Mouse (Mus musculus) hindbrain, embryonic 14.5 days (tissue): ENCODE measurements at regions not wholly inside any gene's neighbourhood (a gene's known extent, or its start where the extent isn't known, plus 50 kb on each side); places are given as distances from the start of the nearest gene placed in this dataset.

Experiments
- ATAC-seq: fragments of 200-750 bp; cut with Nextera tagmentation; 2 replicates; pipeline ENCODE4 v1.8.0; 2017; ENCODE audit warnings: moderate number of reproducible peaks, mild to moderate bottlenecking, moderate TSS enrichment, moderate library complexity; ENCODE audit not compliant: low FRiP score
- DNase-seq: peaks from one replicate; pipeline ENCODE4 v3.0.0-alpha.2; 2015; ENCODE audit warnings: low spot score
- H3K27ac ChIP-seq: fragments of 300-500 bp; sonication (generic); 2 replicates; pipeline ENCODE4 v1.5.1; 2014; ENCODE audit warnings: mild to moderate bottlenecking, moderate library complexity
- H3K27me3 ChIP-seq: fragments of 300-500 bp; sonication (generic); 2 replicates; pipeline ENCODE4 v1.6.1; 2014; ENCODE audit warnings: mild to moderate bottlenecking, low read length, mixed read lengths; ENCODE audit not compliant: control insufficient read depth, insufficient read depth
- H3K36me3 ChIP-seq: fragments of 300-500 bp; sonication (generic); replicated peaks from 2 replicates; pipeline ENCODE4 v1.6.1; 2014; ENCODE audit not compliant: control insufficient read depth, insufficient read depth
- H3K4me1 ChIP-seq: fragments of 300-500 bp; sonication (generic); replicated peaks from 2 replicates; pipeline ENCODE4 v1.6.1; 2014; ENCODE audit warnings: antibody characterized with exemption, low read length, mixed read lengths; ENCODE audit not compliant: control insufficient read depth, insufficient read depth
- H3K4me2 ChIP-seq: fragments of 300-500 bp; sonication (generic); replicated peaks from 2 replicates; pipeline ENCODE4 v1.6.1; 2014; ENCODE audit warnings: mild to moderate bottlenecking, moderate library complexity
- H3K4me3 ChIP-seq: fragments of 300-500 bp; sonication (generic); replicated peaks from 2 replicates; pipeline ENCODE4 v1.5.1; 2014; ENCODE audit warnings: mild to moderate bottlenecking, low read length
- H3K9ac ChIP-seq: fragments of 300-500 bp; sonication (generic); 2 replicates; pipeline ENCODE4 v1.6.1; 2014
- H3K9me3 ChIP-seq: fragments of 300-500 bp; sonication (generic); 2 replicates; pipeline ENCODE4 v1.6.1; 2016; ENCODE audit warnings: low read length; ENCODE audit not compliant: control insufficient read depth
- WGBS: fragments of 180-500 bp; shearing (Covaris S2); extraction: QIAGEN DNeasy Blood & Tissue Kit; methylation state at CpG from one replicate; pipeline ENCODE4 v1.1.7; 2014; 5-methylcytosine and 5-hydroxymethylcytosine counted together

DNA sequence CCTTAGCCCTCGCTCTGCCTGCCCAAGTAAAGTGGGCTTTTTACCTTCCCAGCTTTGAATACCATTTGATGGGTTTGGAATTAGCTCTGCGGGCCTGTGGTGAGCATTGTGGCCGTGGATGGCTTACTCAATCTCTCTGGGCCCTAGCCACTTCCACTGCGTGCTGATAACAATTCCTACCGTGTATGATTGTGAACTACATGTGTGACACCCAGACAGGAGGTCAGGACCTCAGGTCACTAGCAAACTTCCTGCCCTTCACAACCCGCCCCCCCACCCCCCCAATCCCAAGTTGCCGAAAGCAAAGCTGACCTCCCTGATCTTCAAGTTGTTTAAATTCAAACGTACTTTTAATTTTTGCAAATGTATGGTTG, 231.9 kb downstream of the 4933412E24Rik start:
- Histone ChIP-seq H3K36me3 (no peaks in the 10 kb centered on the region), H3K4me1 (peaks cover 18% of the 10 kb centered on the region), H3K9ac (0 out of 2 replicates have a peak overlapping the region, but pooled peaks have one; percentile 28), H3K27ac (no peak overlapping the region), H3K4me2 (peak overlapping the region; percentile 42; the same call in 1 of the 2 replicates), H3K4me3 (no peak overlapping the region), H3K9me3 (0 out of 2 replicates have a peak, but pooled peaks cover 8% of the 10 kb centered on the region), H3K27me3 (no peaks in the 10 kb centered on the region)
- WGBS, result 54% methylated on average over 8 of the region's 8 CpGs
- DNase-seq, result no peak
- no peak for ATAC-seq

DNA sequence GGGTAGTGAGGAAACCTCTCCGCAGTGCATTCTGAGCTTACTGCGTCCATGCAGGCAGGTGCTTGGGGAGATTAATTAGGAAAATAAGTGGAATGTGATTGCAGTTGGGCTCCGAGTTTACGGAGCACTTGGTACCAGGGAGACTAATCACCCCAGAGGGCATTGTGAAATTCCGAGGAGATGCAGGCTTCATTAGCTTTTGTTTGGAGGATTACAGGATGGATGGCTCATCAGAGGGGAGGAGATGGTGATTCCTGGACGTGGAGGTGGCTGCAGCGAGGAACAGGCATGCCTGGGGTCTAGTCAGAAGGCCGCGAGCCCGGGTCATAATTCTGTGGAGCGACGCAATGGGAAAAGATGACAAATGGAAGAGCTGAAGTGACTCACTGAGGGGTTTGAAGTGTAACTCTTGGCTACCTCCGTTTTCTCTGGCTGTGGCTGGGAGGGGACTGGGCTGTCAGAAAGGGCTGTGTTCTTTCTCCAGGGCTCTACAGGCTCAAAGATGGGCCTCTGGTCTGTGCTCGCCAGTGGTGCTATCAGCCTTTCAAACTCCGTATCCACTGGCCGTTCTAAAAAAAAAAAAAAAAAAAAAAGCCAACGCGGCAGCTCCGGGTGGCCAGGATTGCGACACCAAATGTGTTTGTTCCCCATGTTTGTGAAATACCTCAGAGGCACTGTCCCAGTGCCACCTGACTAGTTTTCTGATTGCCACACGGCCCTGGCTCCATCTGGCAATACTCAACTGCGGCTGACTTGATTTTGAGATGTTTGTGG, 232.4 kb downstream of the 4933412E24Rik start:
- DNase-seq, result peak; percentile 36
- Histone ChIP-seq H3K4me2 (peak overlapping the region; percentile 42), H3K27ac (no peak overlapping the region), H3K27me3 (no peaks in the 10 kb centered on the region), H3K4me1 (peaks cover 18% of the 10 kb centered on the region), H3K9ac (peak overlapping the region; percentile 28; the same call in 1 of the 2 replicates), H3K9me3 (0 out of 2 replicates have a peak, but pooled peaks cover 8% of the 10 kb centered on the region), H3K36me3 (no peaks in the 10 kb centered on the region), H3K4me3 (no peak overlapping the region)
- WGBS, result 11% methylated on average over 22 of the region's 22 CpGs
- ATAC-seq, result peak; percentile 66; the same call in 1 of the 2 replicates

DNA sequence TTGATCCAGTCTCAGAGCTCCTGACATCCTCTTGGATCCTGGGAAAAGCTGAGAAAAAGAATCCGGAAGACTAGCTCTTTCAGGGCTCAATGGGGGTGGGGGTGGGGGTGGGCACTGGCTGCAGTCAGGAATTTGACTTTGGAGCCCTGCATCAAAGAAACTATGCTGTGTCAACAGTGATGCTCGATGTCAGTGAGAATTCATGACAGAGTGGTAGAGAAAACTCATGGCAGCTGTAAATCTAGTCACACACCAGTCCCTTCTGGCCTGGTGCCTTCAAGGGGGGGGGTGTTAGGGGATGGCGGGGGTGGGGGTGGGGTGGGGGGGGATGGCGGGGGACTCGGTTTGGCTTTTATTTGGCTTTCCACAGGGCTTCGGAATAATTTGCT, 233.0 kb downstream of the 4933412E24Rik start:
- no peak overlapping the region for H3K4me3 ChIP-seq
- DNase-seq (no peak), ATAC-seq (no peak; the same call in 1 of the 2 replicates)
- peak overlapping the region; percentile 28; the same call in 1 of the 2 replicates for H3K9ac ChIP-seq
- peaks cover 18% of the 10 kb centered on the region for H3K4me1 ChIP-seq
- WGBS, result under 1% methylated on average over 6 of the region's 6 CpGs
- peak overlapping the region; percentile 42 for H3K4me2 ChIP-seq
- 0 out of 2 replicates have a peak, but pooled peaks cover 6% of the 10 kb centered on the region for H3K9me3 ChIP-seq
- H3K27ac ChIP-seq, result no peak overlapping the region
- H3K27me3 ChIP-seq, result no peaks in the 10 kb centered on the region
- no peaks in the 10 kb centered on the region for H3K36me3 ChIP-seq

DNA sequence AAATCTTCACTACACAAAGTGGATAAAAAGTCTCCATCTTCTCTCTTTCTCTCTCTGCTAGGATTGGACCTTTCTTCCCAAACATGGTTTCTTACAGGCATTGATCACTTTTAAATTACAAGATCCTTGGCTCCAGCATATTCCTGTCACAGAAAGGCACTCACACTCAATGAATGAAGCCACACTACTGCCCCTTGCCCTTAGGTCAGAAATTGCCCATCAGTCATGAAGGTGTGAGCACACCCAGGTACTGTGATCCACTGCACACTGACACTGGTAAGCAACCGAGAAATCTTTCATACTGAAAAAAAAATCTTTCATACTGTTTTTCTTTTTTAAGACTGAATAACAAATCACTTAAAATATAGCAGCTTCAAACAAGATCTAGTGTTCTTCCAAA, 235.9 kb downstream of the 4933412E24Rik start:
- ATAC-seq, result no peak
- 90% methylated on average over 1 of the region's 1 CpGs for WGBS

DNA sequence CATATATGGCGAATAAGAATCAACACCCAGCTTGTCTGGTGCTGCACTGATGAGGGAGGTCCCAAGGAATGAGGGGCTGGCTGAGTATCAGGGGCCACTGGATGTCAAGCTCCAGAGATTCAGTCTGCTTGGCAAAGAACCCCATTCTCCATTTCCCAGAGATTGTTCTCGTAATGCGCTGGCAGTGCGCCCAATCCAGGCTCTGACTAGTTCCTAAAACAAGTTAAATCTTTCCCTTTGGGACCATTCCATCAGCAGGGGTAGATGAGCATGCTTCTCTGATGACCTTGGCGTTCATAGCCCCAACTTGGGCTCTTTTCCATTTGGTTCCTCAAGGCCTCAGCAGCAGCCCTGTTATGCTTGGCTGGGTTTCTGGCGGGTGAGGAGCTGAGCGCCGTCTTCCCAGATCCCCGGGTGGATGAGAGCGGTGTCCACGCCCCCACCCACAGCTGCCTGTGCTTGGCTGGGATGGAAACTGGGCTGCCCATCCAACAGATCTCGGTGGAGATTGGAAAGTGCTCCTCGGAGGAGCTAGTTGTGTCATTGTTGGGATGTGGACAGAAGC, 239.0 kb downstream of the 4933412E24Rik start:
- Histone ChIP-seq H3K27ac (no peak overlapping the region), H3K27me3 (no peaks in the 10 kb centered on the region), H3K36me3 (no peaks in the 10 kb centered on the region), H3K9ac (no peak overlapping the region), H3K4me3 (no peak overlapping the region), H3K4me2 (no peak overlapping the region), H3K9me3 (no peaks in the 10 kb centered on the region), H3K4me1 (no peaks in the 10 kb centered on the region)
- DNase-seq (no peak), ATAC-seq (no peak)
- 74% methylated on average over 13 of the region's 13 CpGs for WGBS

More for the DNA sequence above, 235.9 kb downstream of the 4933412E24Rik start:
- DNase-seq, result no peak
- no peak overlapping the region for H3K27ac ChIP-seq
- H3K4me1 ChIP-seq, result peaks cover 18% of the 10 kb centered on the region
- H3K4me2 ChIP-seq, result no peak overlapping the region
- no peaks in the 10 kb centered on the region for H3K9me3 ChIP-seq
- no peaks in the 10 kb centered on the region for H3K27me3 ChIP-seq
- H3K36me3 ChIP-seq, result no peaks in the 10 kb centered on the region
- H3K4me3 ChIP-seq, result no peak overlapping the region
- no peak overlapping the region for H3K9ac ChIP-seq

DNA sequence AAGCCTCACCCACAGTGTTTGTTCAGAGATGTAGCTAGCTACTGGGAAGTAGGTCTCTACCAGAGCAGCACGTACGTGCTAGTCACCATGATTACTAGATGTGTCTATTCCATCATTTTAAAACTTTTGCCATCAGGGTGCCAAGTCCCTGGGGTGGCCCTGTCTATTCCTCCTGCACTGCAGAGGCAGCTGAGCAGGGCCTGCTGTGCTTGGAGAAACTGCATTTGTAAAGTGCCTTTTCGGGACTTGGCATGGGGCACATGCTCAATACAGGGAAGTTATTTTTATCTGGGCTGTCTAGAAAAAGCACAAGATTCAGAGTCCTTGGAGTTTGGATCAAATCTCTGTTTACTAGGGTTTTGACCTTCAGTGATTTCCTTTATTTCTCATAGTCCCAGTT, 240.6 kb downstream of the 4933412E24Rik start:
- H3K36me3 ChIP-seq, result no peaks in the 10 kb centered on the region
- WGBS, result 87% methylated on average over 3 of the region's 3 CpGs
- no peak for ATAC-seq

DNA sequence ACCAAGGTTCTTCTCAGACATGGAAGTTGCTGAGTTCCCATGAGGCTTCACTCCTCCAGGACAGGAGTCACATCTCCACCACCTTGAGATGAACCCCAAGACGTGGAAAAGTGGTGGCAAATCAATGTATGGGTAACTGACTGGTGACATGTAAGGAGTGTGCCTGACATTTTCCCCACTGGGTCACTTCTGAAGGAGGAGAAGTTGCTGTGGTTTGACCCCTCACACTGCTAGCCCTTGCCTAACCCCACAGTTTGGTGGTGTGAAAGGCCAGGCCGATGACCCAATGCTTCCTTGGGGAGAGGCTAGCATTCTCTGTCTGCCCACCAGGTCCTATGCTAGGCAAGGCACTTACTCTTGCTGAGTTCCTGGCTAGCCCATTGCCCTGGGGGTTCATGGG, 242.4 kb downstream of the 4933412E24Rik start:
- ATAC-seq (no peak), DNase-seq (no peak)
- Histone ChIP-seq H3K4me2 (no peak overlapping the region), H3K36me3 (no peaks in the 10 kb centered on the region), H3K4me3 (no peak overlapping the region), H3K9me3 (0 out of 2 replicates have a peak, but pooled peaks cover 12% of the 10 kb centered on the region), H3K9ac (no peak overlapping the region), H3K27me3 (no peaks in the 10 kb centered on the region), H3K27ac (no peak overlapping the region), H3K4me1 (no peaks in the 10 kb centered on the region)
- WGBS, result 82% methylated on average over 2 of the region's 2 CpGs

More for the DNA sequence above, 240.6 kb downstream of the 4933412E24Rik start:
- Histone ChIP-seq H3K27me3 (no peaks in the 10 kb centered on the region), H3K9me3 (0 out of 2 replicates have a peak, but pooled peaks cover 5% of the 10 kb centered on the region), H3K4me3 (no peak overlapping the region), H3K9ac (no peak overlapping the region), H3K4me2 (no peak overlapping the region), H3K4me1 (no peaks in the 10 kb centered on the region), H3K27ac (no peak overlapping the region)
- DNase-seq, result no peak

DNA sequence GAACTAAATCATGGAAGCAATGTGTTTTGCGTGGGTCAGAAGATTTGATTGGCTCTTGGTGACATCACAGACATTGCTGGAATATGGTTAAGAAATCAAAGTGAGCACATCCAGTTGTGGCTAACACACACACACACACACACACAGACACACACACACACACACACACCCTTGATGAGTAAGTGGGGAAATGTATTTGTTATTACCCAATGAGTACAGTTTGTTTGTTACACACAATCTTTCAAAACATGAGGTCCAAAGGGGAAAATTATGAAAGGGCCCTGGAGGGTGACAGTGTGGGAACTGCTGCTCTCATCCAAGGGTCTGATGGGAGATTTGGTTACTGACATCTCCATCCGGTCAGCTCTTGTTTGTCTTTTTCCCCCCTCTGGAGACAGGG, 243.8 kb downstream of the 4933412E24Rik start:
- H3K27ac ChIP-seq, result no peak overlapping the region
- H3K27me3 ChIP-seq, result no peaks in the 10 kb centered on the region
- 0 out of 2 replicates have a peak, but pooled peaks cover 12% of the 10 kb centered on the region for H3K9me3 ChIP-seq
- WGBS, result 93% methylated on average over 2 of the region's 2 CpGs
- no peaks in the 10 kb centered on the region for H3K36me3 ChIP-seq
- H3K4me1 ChIP-seq, result no peaks in the 10 kb centered on the region
- H3K4me2 ChIP-seq, result no peak overlapping the region
- H3K9ac ChIP-seq, result no peak overlapping the region
- ATAC-seq (no peak), DNase-seq (no peak)
- H3K4me3 ChIP-seq, result no peak overlapping the region

DNA sequence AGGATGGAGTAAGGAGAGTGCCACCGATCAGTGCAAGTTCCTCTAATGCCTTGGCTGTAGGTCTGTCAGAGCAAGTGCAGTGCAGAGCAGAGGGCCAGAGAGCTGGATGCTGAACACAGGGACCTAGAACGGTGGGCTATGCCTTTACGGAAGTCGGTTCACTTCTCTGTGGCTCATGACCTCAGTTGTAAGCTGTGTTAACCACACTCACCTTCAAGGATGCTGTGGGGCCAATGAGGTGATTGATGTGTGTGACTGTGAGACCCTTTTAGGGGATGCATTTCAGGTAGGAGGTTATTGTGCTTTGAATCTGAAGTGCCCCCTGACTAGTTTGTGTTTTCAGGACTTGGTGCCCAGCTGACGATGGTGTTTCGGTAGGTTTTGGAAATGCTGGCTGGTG, 254.4 kb downstream of the 4933412E24Rik start:
- Histone ChIP-seq H3K4me2 (no peak overlapping the region), H3K36me3 (no peaks in the 10 kb centered on the region), H3K27ac (no peak overlapping the region), H3K9ac (no peak overlapping the region), H3K9me3 (no peaks in the 10 kb centered on the region), H3K27me3 (no peaks in the 10 kb centered on the region), H3K4me1 (no peaks in the 10 kb centered on the region), H3K4me3 (no peak overlapping the region)
- ATAC-seq (no peak), DNase-seq (no peak)
- WGBS, result 93% methylated on average over 6 of the region's 6 CpGs
